Mouse (Mus musculus): ENCODE results near the gene Prkag2.

DNA sequence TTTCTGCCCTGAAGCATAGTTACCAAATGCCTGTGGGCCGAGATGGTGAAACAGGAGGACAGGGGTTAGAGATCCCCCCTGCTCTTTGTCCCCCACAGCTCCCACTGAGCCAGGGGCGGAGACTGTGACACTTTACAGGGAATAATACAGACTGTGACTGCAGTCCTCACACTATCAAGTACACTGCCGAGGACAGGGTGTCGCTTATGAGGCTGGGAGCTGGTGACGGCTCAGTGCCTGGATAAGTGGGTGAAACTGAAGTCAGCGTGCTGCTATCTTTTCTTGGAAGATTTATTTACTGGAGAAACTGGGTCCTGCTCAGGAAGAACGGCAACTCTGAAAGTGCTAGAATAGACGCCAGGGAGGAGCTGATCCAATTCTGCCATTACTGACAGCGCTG is 210.6 kb downstream of the Prkag2 start:
- TF ChIP-seq POLR2A (IDR thresholded peaks at IDR 0.05; ENCODE audit: borderline replicate concordance, extremely low read depth, low read depth, low read length) (no peak), CTCF (IDR thresholded peaks at IDR 0.05; ENCODE audit: insufficient read depth, low read length) (no peak)
